Mouse (Mus musculus): ENCODE data around the gene Large2. TPM values are rescaled to one million over a fixed set of nuclear protein-coding genes. Genes with fewer than 3 reads are reported as not detected.
"Not testable (repeated sequence)": the region's sequence is repeated elsewhere in the genome, so short reads cannot be mapped to it uniquely, and the experiment has no call there.

The Large2 gene
- polyA plus RNA-seq, 1 experiment from 2014 or later, result 0.74 TPM

DNA sequence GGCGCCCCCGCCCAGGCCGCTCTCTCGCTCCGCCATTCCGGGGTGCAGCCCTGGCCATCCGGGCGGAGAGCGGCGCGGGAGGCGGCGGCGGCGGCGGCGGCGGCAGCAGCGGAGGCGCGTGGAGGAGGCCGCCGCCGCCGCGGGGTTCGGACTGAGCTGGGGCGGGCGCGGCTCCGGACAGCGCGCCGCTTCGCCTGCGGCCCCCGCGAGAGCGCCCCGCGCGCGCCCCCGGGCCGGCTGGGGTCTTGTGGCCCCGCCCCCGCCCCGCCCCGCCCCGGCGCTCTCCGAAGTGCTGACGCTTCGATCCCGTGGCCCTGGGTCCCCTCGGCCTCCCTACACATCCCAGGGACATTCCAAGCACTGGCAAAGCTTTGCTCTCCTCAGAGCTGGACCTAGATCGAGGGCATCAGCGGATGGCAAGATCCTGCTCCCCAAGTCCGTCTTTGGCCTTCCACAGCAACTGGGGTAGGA lies 26.5 kb upstream of the Large2 start, which contains the start of gene Mapk8ip1:
Gene Mapk8ip1 (minus strand): TSS at position 173 of the 471 bp plus-strand sequence.
- Histone ChIP-seq H3K9me3 (no peaks in the 10 kb centered on the region), H3K27me3 (no peaks in the 10 kb centered on the region), H3K4me3 (peak within 1 kb of the TSS; percentile 86), H3K9ac (peak within 1 kb of the TSS; percentile 97), H3K27ac (replicated peaks) (peak within 1 kb of the TSS; percentile 84), H3K36me3 (peaks cover 26% of the 10 kb centered on the region), H3K4me1 (replicated peaks) (peaks cover 72% of the 10 kb centered on the region), H3K4me2 (peak within 1 kb of the TSS; percentile 75)
- ATAC-seq (ENCODE audit: low read depth), result peak; percentile 68
- 2% methylated on average over 31 of the region's 59 CpGs for WGBS

DNA sequence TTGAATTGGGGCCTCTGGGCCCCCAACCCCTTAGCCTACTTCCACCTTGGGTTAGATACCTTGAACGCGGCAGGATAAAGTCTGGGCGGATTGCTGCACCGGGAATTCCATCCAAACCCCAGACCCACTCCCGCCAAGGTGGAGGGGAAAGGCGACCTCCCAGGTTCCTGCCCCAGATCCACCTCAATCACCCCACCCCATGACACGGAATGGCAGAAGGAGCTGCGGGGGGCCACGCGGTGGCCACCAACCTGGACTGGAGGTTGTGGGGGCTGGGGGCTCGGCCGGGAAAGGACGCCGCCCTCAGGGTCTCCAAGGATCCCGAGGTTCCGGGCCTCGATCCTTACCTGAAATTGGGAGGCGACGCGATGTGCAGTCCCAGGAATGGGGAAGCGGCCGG lies 26.0 kb upstream of the Large2 start:
- H3K4me2 ChIP-seq, result peak overlapping the region; percentile 75
- peak overlapping the region; percentile 86 for H3K4me3 ChIP-seq
- peak; percentile 30; the same call in 1 of the 2 replicates for ATAC-seq (ENCODE audit: low read depth)
- 2% methylated on average over 21 of the region's 22 CpGs for WGBS
- H3K36me3 ChIP-seq, result peaks cover 22% of the 10 kb centered on the region
- H3K9me3 ChIP-seq, result no peaks in the 10 kb centered on the region
- H3K27ac ChIP-seq (replicated peaks), result peak overlapping the region; percentile 84
- peaks cover 71% of the 10 kb centered on the region for H3K4me1 ChIP-seq (replicated peaks)
- no peaks in the 10 kb centered on the region for H3K27me3 ChIP-seq
- peak overlapping the region; percentile 97 for H3K9ac ChIP-seq

DNA sequence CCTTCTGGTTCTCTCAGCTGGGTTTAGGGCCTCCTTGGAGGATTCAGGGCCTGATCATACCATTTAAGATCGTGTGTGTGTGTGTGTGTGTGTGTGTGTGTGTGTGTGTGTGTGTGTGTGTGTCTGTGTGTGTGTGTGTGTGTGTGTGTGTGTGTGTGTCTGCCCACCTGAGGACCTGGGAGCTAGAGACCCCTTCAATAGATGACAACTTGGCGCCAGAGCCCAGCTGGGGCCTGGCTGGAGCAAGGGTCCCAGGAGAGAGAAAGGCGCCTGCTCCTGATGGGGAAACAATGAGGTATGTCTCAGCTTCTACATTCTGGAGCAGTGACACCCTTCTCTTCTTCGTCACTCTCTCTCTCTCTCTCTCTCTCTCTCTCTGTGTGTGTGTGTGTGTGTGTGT lies 25.2 kb upstream of the Large2 start:
- WGBS, result 24% methylated on average over 3 of the region's 4 CpGs
- H3K4me3 ChIP-seq, result peak overlapping the region; percentile 86
- peaks cover 14% of the 10 kb centered on the region for H3K36me3 ChIP-seq
- H3K4me1 ChIP-seq (replicated peaks), result peaks cover 62% of the 10 kb centered on the region
- peak overlapping the region; percentile 84; the same call in 1 of the 2 replicates for H3K27ac ChIP-seq (replicated peaks)
- H3K4me2 ChIP-seq, result peak overlapping the region; percentile 75
- ATAC-seq (ENCODE audit: low read depth); H3K27me3 ChIP-seq; H3K9me3 ChIP-seq: not testable (repeated sequence)
- H3K9ac ChIP-seq, result peak overlapping the region; percentile 97

DNA sequence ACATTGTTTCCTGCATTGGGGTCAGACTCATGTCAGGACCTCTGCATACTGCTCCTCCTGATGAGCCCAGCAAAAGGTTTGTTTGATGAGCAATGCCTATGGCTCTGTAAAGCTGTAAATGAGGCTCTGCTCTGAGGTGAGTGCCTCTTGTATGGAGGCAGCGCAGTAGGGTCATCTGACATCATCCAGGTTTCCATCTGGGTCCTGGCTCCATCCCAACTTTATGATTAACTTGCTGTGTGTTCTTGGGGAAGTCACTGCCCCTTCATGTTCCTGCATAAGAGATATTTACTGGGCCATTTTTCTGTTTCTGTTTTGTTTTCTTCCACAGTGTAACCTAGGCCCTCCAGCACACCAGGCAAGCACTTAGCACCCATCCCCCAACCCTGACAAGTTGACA lies 22.8 kb upstream of the Large2 start:
- peaks cover 73% of the 10 kb centered on the region for H3K4me1 ChIP-seq (replicated peaks)
- H3K9me3 ChIP-seq, result no peaks in the 10 kb centered on the region
- no peak overlapping the region for H3K9ac ChIP-seq
- no peak overlapping the region for H3K27ac ChIP-seq (replicated peaks)
- no peak overlapping the region for H3K4me2 ChIP-seq
- no peaks in the 10 kb centered on the region for H3K36me3 ChIP-seq
- WGBS, result 74% methylated on average over 1 of the region's 1 CpGs
- no peaks in the 10 kb centered on the region for H3K27me3 ChIP-seq
- ATAC-seq (ENCODE audit: low read depth), result no peak
- no peak overlapping the region for H3K4me3 ChIP-seq

DNA sequence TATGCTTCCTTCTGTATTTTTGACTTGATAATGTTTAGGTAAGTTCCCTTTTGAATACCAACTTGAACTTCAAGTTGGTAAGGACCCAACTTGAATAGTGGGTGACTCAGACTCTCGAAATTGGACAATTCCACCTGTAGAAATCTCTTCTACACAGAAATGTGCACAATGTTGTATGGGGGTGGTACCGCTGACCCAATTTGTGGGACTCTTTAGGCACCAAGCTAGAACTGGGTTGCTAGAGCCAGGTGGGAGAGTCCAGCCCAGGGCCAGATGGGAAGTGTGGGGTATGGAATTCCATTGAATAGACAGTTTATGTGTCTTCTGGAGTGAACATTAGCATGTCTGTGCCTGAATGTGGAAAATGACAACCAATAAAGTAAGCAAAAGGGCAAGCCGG lies 20.9 kb upstream of the Large2 start:
- H3K27me3 ChIP-seq, result no peaks in the 10 kb centered on the region
- no peak overlapping the region for H3K27ac ChIP-seq (replicated peaks)
- H3K9me3 ChIP-seq, result no peaks in the 10 kb centered on the region
- no peak overlapping the region for H3K4me3 ChIP-seq
- ATAC-seq (ENCODE audit: low read depth), result no peak
- H3K4me2 ChIP-seq, result no peak overlapping the region
- H3K36me3 ChIP-seq, result no peaks in the 10 kb centered on the region
- 87% methylated on average over 3 of the region's 3 CpGs for WGBS
- H3K4me1 ChIP-seq (replicated peaks), result peaks cover 83% of the 10 kb centered on the region
- no peak overlapping the region for H3K9ac ChIP-seq

DNA sequence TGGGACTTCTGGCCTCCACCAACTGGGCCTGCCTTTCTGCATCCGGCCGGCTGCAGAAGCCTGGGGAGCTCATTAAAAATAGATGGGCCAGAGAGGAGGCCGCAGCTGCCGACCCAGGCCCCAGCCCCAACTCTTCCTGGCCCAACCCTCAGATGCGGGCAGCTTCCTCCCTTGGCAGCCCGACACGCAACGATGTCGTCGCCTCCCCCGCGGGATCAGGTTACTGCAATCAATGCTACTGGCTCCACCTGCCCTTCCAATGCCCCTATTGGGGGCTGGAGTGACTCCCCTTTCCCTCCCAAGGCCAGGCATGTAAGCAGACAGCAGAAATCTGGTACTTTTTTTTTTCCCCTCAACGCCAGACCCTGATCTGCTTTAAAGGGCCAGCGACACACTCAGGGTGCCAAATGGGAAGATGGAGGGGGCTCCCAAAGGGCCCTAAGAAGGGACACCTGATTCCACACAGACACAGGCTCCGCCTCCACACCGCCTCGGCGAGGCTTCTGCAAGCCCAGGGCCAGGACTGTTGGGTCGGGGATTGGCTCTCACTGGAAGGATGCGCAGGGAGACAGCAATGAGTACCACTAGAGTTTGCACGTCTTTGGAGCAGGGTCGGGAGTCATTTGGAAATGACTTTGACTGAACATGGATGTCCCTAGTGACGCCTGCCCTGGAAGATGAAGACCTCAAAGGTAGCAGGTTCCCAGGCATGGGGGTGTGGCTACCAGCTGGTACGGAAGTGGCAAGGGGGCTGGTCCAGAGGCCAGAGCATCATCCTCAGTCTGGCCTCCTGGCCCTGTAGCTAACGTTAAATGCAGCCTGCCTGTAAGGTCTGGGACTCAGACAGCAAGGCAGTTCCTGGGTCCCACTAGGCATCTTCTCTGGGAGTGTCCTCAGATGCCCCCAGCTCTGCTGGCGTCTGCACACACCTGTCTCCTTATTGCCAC lies 17.9 kb upstream of the Large2 start:
- H3K9ac ChIP-seq, result peak overlapping the region; percentile 74
- peaks cover 81% of the 10 kb centered on the region for H3K4me1 ChIP-seq (replicated peaks)
- no peaks in the 10 kb centered on the region for H3K9me3 ChIP-seq
- peak overlapping the region; percentile 78 for H3K4me2 ChIP-seq
- 3% methylated on average over 26 of the region's 26 CpGs for WGBS
- no peaks in the 10 kb centered on the region for H3K27me3 ChIP-seq
- peaks cover 1% of the 10 kb centered on the region for H3K36me3 ChIP-seq
- ATAC-seq (ENCODE audit: low read depth), result no peak
- peak overlapping the region; percentile 95 for H3K27ac ChIP-seq (replicated peaks)
- peak overlapping the region; percentile 41 for H3K4me3 ChIP-seq

DNA sequence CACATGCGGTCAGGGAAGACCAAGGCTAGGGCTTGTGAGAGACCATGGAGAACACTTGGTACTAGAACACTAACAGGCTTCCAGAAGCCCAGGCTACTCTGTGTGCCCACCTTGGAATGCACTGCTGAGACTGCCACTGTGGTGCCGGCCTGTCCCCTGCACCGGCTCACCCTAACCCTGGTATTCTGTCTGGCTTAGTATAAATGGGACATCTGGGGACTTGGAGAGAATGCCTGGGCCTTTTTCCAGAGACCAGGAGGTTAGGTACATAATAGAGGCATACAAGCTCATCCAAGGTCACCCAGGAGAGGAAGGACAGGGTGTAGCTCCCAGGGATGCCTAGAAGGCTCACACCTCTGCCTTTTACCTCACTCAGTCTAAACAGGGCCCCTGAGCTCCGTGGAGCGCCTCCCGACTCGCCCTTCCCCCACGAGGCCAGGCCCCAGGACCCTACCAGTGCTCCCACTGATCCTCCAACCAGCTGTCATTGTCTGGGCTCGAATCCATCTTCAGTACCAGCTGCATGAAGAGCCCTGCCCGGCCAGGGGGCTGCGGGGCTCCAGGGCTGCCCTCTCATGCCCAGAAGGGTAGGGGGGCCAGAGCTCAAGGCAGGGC lies 17.1 kb upstream of the Large2 start:
- H3K27ac ChIP-seq (replicated peaks), result peak overlapping the region; percentile 95
- ATAC-seq (ENCODE audit: low read depth), result no peak

DNA sequence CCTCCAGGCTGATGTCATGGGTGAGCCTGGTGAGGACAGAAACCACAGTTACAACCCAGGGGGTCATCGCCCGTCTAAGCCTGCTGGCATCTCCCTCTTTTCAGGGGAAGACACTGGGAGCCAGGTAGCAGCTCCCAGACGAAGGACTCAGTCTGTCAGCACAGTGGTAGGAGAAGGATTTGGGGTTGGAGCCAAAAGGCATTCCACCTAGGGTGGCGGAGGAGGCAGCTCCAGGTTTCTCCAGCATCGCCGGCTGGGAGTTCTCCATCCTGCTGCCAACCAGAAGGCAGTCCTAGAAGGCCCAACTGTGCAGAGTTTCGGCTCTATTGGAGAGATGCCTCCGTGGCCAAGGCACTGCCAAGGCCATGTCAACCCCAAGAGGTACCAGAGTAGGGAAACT lies 16.4 kb upstream of the Large2 start:
- Histone ChIP-seq H3K9me3 (no peaks in the 10 kb centered on the region), H3K36me3 (peaks cover 16% of the 10 kb centered on the region), H3K27me3 (no peaks in the 10 kb centered on the region), H3K27ac (replicated peaks) (peak overlapping the region; percentile 95), H3K4me3 (peak overlapping the region; percentile 41), H3K4me2 (peak overlapping the region; percentile 78), H3K9ac (peak overlapping the region; percentile 74), H3K4me1 (replicated peaks) (peaks cover 80% of the 10 kb centered on the region)
- no peak for ATAC-seq (ENCODE audit: low read depth)
- WGBS, result 93% methylated on average over 8 of the region's 8 CpGs

More for the DNA sequence above, 17.1 kb upstream of the Large2 start:
- 16% methylated on average over 11 of the region's 11 CpGs for WGBS
- Histone ChIP-seq H3K36me3 (peaks cover 9% of the 10 kb centered on the region), H3K27me3 (no peaks in the 10 kb centered on the region), H3K9ac (peak overlapping the region; percentile 74), H3K9me3 (no peaks in the 10 kb centered on the region), H3K4me2 (peak overlapping the region; percentile 78), H3K4me3 (peak overlapping the region; percentile 41), H3K4me1 (replicated peaks) (peaks cover 79% of the 10 kb centered on the region)

DNA sequence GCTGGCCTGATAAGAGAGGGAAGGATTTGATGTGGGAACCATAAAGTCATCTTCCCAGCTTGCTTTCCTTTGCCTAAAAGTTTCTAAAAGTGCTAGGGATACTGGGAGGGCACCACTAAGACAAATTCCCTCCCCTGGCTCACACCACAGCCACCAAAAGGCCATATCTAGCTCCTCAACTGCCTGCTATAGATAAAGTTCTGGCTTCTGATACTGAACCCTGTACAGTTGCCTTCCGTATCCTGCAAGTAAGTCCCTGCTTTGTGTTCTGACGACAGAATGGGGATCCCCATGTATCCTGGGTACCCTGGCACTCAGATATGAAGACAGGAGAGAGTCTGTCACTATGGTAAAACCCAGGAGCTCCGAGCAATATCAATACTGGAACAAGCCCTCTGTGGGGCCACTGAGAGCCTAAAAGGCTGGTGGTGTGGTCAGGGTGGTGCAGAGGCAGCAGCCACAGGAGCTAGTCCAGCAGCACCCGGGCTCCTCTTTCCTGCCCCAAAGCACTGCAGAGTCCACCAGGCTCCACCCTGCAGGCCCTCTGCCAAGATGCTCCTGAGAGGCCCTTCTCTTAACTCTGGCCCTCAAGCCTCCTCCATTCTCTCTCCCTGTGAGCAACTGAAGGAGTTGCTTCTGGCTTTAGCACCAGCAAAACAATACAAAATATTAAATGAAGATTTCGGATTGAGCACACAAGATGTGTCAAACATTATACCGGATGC lies 15.7 kb upstream of the Large2 start:
- peak overlapping the region; percentile 95 for H3K27ac ChIP-seq (replicated peaks)
- H3K27me3 ChIP-seq, result no peaks in the 10 kb centered on the region
- ATAC-seq (ENCODE audit: low read depth), result no peak
- peaks cover 23% of the 10 kb centered on the region for H3K36me3 ChIP-seq
- H3K9ac ChIP-seq, result peak overlapping the region; percentile 95; the same call in 1 of the 2 replicates
- H3K9me3 ChIP-seq, result no peaks in the 10 kb centered on the region
- H3K4me1 ChIP-seq (replicated peaks), result peaks cover 81% of the 10 kb centered on the region
- peak overlapping the region; percentile 87; the same call in 1 of the 2 replicates for H3K4me3 ChIP-seq
- H3K4me2 ChIP-seq, result peak overlapping the region; percentile 78
- 74% methylated on average over 6 of the region's 6 CpGs for WGBS

DNA sequence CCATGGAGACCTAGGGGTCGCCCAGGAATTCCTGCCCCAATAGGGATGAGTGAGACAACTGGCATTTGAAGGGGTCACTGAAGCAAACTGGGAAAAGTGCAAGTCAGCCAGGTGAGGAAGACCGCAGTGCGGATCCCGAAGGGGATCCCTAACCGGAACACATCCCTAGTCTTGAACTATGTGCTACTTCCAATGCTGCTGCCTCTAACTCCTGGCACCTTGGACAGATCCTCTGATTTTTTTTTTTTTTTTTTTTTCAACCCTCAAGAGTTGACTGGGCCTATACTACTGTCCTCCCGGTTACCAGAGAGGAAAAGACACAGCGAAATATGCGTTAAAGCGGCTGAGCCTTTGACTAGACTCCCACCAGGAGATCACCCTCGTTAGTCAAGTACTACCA lies 15.0 kb upstream of the Large2 start:
- under 1% methylated on average over 10 of the region's 10 CpGs for WGBS
- no peak for ATAC-seq (ENCODE audit: low read depth)
- Histone ChIP-seq H3K4me3 (peak overlapping the region; percentile 87), H3K36me3 (peaks cover 31% of the 10 kb centered on the region), H3K4me2 (peak overlapping the region; percentile 78), H3K27ac (replicated peaks) (peak overlapping the region; percentile 95), H3K27me3 (no peaks in the 10 kb centered on the region), H3K9ac (peak overlapping the region; percentile 95; the same call in 1 of the 2 replicates), H3K4me1 (replicated peaks) (peaks cover 81% of the 10 kb centered on the region), H3K9me3 (no peaks in the 10 kb centered on the region)

DNA sequence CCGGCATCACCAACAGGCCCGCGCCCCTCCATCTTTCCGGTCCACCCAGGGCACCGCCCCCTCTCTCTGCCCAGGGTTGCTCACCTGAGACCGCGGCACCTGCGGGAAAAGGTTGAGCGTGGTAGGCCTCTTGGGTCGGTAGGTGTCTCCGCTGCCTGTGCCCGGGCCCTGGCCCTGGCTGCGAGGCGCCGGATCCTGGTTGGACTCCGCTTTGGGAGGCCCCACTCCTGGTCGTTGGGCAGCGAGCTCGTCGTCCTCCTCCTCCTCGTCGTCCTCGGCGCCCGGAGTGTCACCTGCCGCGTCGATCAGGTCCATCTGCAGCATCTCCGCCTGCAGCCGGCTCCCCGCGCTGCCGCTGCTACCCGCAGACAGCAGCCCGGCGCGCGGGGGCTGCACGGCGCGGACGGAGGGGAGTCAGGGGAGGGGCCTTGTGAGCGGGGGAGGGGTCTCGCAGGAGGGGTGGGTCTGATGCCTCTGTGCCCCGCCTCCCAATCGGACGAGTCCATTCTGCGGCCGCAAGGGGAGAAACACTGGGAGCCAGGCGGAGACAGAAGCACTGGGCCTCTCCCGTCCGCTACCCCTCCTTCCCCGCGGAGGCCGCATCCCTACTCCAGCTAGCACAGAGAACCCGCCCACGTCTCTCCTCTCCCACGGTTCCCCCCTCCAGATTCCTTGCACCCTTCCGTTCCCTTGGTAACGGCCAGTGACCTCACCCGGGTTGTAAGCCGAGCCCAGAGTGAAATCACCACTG lies 14.4 kb upstream of the Large2 start:
- ATAC-seq (ENCODE audit: low read depth), result peak; percentile 94
- peaks cover 36% of the 10 kb centered on the region for H3K36me3 ChIP-seq
- H3K4me1 ChIP-seq (replicated peaks), result peaks cover 78% of the 10 kb centered on the region
- no peaks in the 10 kb centered on the region for H3K9me3 ChIP-seq
- peak overlapping the region; percentile 87 for H3K4me3 ChIP-seq
- WGBS, result under 1% methylated on average over 48 of the region's 62 CpGs
- H3K4me2 ChIP-seq, result peak overlapping the region; percentile 78
- H3K27me3 ChIP-seq, result no peaks in the 10 kb centered on the region
- H3K9ac ChIP-seq, result peak overlapping the region; percentile 95
- peak overlapping the region; percentile 95 for H3K27ac ChIP-seq (replicated peaks)

Measured in neural tube, embryonic 13.5 days (tissue).